Mouse (Mus musculus) CH12.LX (cell line): ENCODE data around the gene Ttll11. TPM values are rescaled to one million over a fixed set of nuclear protein-coding genes. Genes with fewer than 3 reads are reported as not detected.

Source experiments
- DNase-seq: peaks from one replicate; pipeline ENCODE4 v3.0.0-alpha.2; 2013; ENCODE audit errors: extremely low read depth
- H3K27ac ChIP-seq: 2 replicates; pipeline ENCODE4 v1.5.1; 2012; ENCODE audit warnings: low read depth, mild to moderate bottlenecking, control low read depth, moderate library complexity; ENCODE audit not compliant: insufficient read depth
- H3K27me3 ChIP-seq: replicated peaks from 2 replicates; pipeline ENCODE3; 2012; ENCODE audit warnings: inconsistent platforms
- H3K36me3 ChIP-seq, 2 experiments: replicated peaks in 1 of 2; 2 replicates each; pipeline versions ENCODE3 to v1.6.1; 2012; ENCODE audit warnings: inconsistent platforms in 1 of 2, low read length in 1 of 2, mild to moderate bottlenecking in 1 of 2, mixed read lengths in 1 of 2, moderate library complexity in 1 of 2; ENCODE audit not compliant: control insufficient read depth in 1 of 2, insufficient read depth in 1 of 2
- H3K4me1 ChIP-seq, 2 experiments: 2 replicates each; pipeline ENCODE4 v1.6.1; 2012; ENCODE audit warnings: inconsistent platforms in 1 of 2, moderate library complexity in 1 of 2; ENCODE audit not compliant: insufficient read depth in 2 of 2, control insufficient read depth in 1 of 2
- H3K4me2 ChIP-seq: 2 replicates; pipeline ENCODE4 v1.6.1; 2012; ENCODE audit warnings: low read depth, mild to moderate bottlenecking, control low read depth; ENCODE audit not compliant: poor library complexity, insufficient read depth, severe bottlenecking
- H3K4me3 ChIP-seq, 3 experiments: fragments of 150-350 bp in 1 of 3; sonication (generic) in 1 of 3; replicated peaks in 1 of 3; 2 replicates each; pipeline versions ENCODE3 to v1.5.1; 2011 to 2012; ENCODE audit warnings: low read depth in 2 of 3, low read length in 2 of 3, mild to moderate bottlenecking in 2 of 3, moderate library complexity in 2 of 3, control low read depth in 1 of 3, improper control_type of control experiment in 1 of 3, inconsistent platforms in 1 of 3, mixed read lengths in 1 of 3; ENCODE audit not compliant: poor library complexity in 1 of 3
- H3K79me2 ChIP-seq: replicated peaks from 2 replicates; pipeline ENCODE4 v1.6.1; 2012; ENCODE audit warnings: mild to moderate bottlenecking, moderate library complexity; ENCODE audit not compliant: control insufficient read depth, poor library complexity, insufficient read depth, severe bottlenecking; ENCODE audit errors: extremely low read depth
- H3K9ac ChIP-seq: 2 replicates; pipeline ENCODE4 v1.6.1; 2012; ENCODE audit warnings: low read depth, mild to moderate bottlenecking, control low read depth, moderate library complexity; ENCODE audit not compliant: insufficient read depth
- H3K9me3 ChIP-seq: replicated peaks from 2 replicates; pipeline ENCODE3; 2012; ENCODE audit warnings: low read length, inconsistent platforms, mixed read lengths
- BHLHE40 ChIP-seq: IDR thresholded peaks from 2 replicates; pipeline ENCODE4 v1.6.1; 2011; ENCODE audit warnings: mild to moderate bottlenecking, low read depth, low read length, improper control_type of control experiment
- CHD1 ChIP-seq: IDR thresholded peaks from 2 replicates; pipeline ENCODE4 v1.6.1; 2012; ENCODE audit warnings: low read depth, low read length, improper control_type of control experiment, inconsistent platforms
- E2F4 ChIP-seq: IDR thresholded peaks from 2 replicates; pipeline ENCODE4 v1.6.1; 2011; ENCODE audit warnings: low read depth, low read length, improper control_type of control experiment; ENCODE audit not compliant: insufficient replicate concordance
- ELF1 ChIP-seq: IDR thresholded peaks from 2 replicates; pipeline ENCODE4 v1.6.1; 2014; ENCODE audit warnings: low read depth, mild to moderate bottlenecking, inconsistent platforms, low read length, improper control_type of control experiment
- EP300 ChIP-seq: IDR thresholded peaks from 2 replicates; pipeline ENCODE4 v1.6.1; 2011; ENCODE audit warnings: low read length, improper control_type of control experiment
- IRF4 ChIP-seq: IDR thresholded peaks from 2 replicates; pipeline ENCODE4 v1.6.1; 2014; ENCODE audit warnings: low read depth, mild to moderate bottlenecking, inconsistent platforms, low read length, improper control_type of control experiment
- JUN ChIP-seq: IDR thresholded peaks from 2 replicates; pipeline ENCODE4 v1.6.1; 2011; ENCODE audit warnings: low read depth, mild to moderate bottlenecking, low read length, improper control_type of control experiment, moderate library complexity; ENCODE audit not compliant: insufficient read depth
- KAT2A ChIP-seq: IDR thresholded peaks from 2 replicates; pipeline ENCODE4 v1.6.1; 2012; ENCODE audit warnings: low read length, improper control_type of control experiment, inconsistent platforms; ENCODE audit not compliant: insufficient replicate concordance
- MAFK ChIP-seq: IDR thresholded peaks from 2 replicates; pipeline ENCODE4 v1.6.1; 2011; ENCODE audit warnings: low read length, improper control_type of control experiment; ENCODE audit not compliant: insufficient replicate concordance
- MAZ ChIP-seq: IDR thresholded peaks from 2 replicates; pipeline ENCODE4 v1.6.1; 2012; ENCODE audit warnings: low read depth, mild to moderate bottlenecking, inconsistent platforms, low read length, improper control_type of control experiment, moderate library complexity
- MEF2A ChIP-seq: IDR thresholded peaks from 2 replicates; pipeline ENCODE4 v1.6.1; 2014; ENCODE audit warnings: low read depth, mild to moderate bottlenecking, inconsistent platforms, low read length, improper control_type of control experiment, borderline replicate concordance
- MYC ChIP-seq: IDR thresholded peaks from 2 replicates; pipeline ENCODE4 v1.6.1; 2011; ENCODE audit warnings: low read depth, mild to moderate bottlenecking, improper control_type of control experiment, low read length
- NRF1 ChIP-seq: IDR thresholded peaks from 2 replicates; pipeline ENCODE4 v1.6.1; 2014; ENCODE audit warnings: low read depth, mild to moderate bottlenecking, inconsistent platforms, low read length, improper control_type of control experiment, moderate library complexity
- POLR2A ChIP-seq: IDR thresholded peaks from 2 replicates; pipeline ENCODE4 v1.6.1; 2011; ENCODE audit warnings: low read depth, mild to moderate bottlenecking, improper control_type of control experiment, low read length
- RCOR1 ChIP-seq: conservative IDR thresholded peaks from 2 replicates; pipeline ENCODE4 v1.6.1; 2012; ENCODE audit warnings: low read depth, mild to moderate bottlenecking, inconsistent platforms, low read length, improper control_type of control experiment
- SIN3A ChIP-seq: IDR thresholded peaks from 2 replicates; pipeline ENCODE4 v1.6.1; 2012; ENCODE audit warnings: low read length, improper control_type of control experiment, inconsistent platforms
- SMC3 ChIP-seq: IDR thresholded peaks from 2 replicates; pipeline ENCODE4 v1.6.1; 2011; ENCODE audit warnings: low read depth, low read length, improper control_type of control experiment
- TCF12 ChIP-seq: IDR thresholded peaks from 2 replicates; pipeline ENCODE4 v1.6.1; 2014; ENCODE audit warnings: low read depth, mild to moderate bottlenecking, inconsistent platforms, low read length, improper control_type of control experiment
- USF2 ChIP-seq: conservative IDR thresholded peaks from 2 replicates; pipeline ENCODE4 v1.6.1; 2011; ENCODE audit warnings: low read depth, low read length, improper control_type of control experiment
- dilution Hi-C: fragments of 300-500 bp; cut with MboI; formaldehyde crosslinking; loops from 2 replicates; pipeline ENCODE4 v1.14.3; 2020; ENCODE audit warnings: low sequenced_read_pairs; ENCODE audit not compliant: extremely low pct_unique_long_range_greater_than_20kb, extremely low pct_ligation_motif_present
- in situ Hi-C: fragments of 300-500 bp; cut with MboI; formaldehyde crosslinking; loops from 3 replicates; pipeline ENCODE4 v1.14.3; 2019; ENCODE audit warnings: low sequenced_read_pairs, low pct_ligation_motif_present, low pct_unique_long_range_greater_than_20kb, mixed read lengths
- polyA plus RNA-seq: library from polyadenylated mRNA; unstranded; fragments of >175 nt; gene quantifications from 2 replicates; pipeline ENCODE4 v1.2.1, GENCODE M21; 2012; ENCODE audit warnings: low read depth; ENCODE audit not compliant: insufficient read length
- total RNA-seq, 2 experiments: library from RNA; depleted of rRNA; stranded (reverse); fragments of 300-350 nt in 1 of 2; fragments of >200 nt in 1 of 2; gene quantifications; 2 replicates each; pipeline ENCODE4 v1.2.3; 2012 to 2014

The Ttll11 gene
- total and polyA plus RNA-seq, 3 experiments, result 0.04 to 0.31 (median 0.11) TPM

- TF ChIP-seq MAFK (no peak), SIN3A (no peak), MYC (no peak)
- in situ Hi-C loops (no loop called here), dilution Hi-C loops (no loop called here)
- Histone ChIP-seq H3K4me3 (no peak overlapping the region), H3K79me2 (no peaks in the 10 kb centered on the region), H3K27ac (no peak overlapping the region), H3K4me1 (peaks cover 6 to 23% of the 10 kb centered on the region in 2 experiments), H3K4me2 (no peak overlapping the region), H3K9ac (no peak overlapping the region), H3K27me3 (peaks cover 16% of the 10 kb centered on the region), H3K36me3 (no peaks in the 10 kb centered on the region), H3K9me3 (peaks cover 4% of the 10 kb centered on the region)
- no peak for DNase-seq
These were observed 18.7 kb upstream of the Ttll11 start for GRCm38 (mm10) chr2:35998416-35998815.

GRCm38 (mm10) chr2:35996753-35997152 lies 17.0 kb upstream of the Ttll11 start:
- H3K4me1 ChIP-seq, result peaks cover 6 to 23% of the 10 kb centered on the region in 2 experiments
- in situ Hi-C loops, result no loop called here
- no peaks in the 10 kb centered on the region for H3K36me3 ChIP-seq
- dilution Hi-C loops, result no loop called here
- H3K9ac ChIP-seq, result no peak overlapping the region
- peaks cover 4% of the 10 kb centered on the region for H3K9me3 ChIP-seq
- H3K27ac ChIP-seq, result no peak overlapping the region
- DNase-seq, result no peak
- no peak for TF ChIP-seq EP300
- 0 out of 2 replicates have a peak, but pooled peaks have one; percentile 6 for TF ChIP-seq MAFK
- peak; percentile 10; the same call in 1 of the 2 replicates for TF ChIP-seq BHLHE40
- no peak for TF ChIP-seq TCF12
- peaks cover 10% of the 10 kb centered on the region for H3K27me3 ChIP-seq
- H3K4me3 ChIP-seq, result no peak overlapping the region
- no peaks in the 10 kb centered on the region for H3K79me2 ChIP-seq
- H3K4me2 ChIP-seq, result no peak overlapping the region

- Histone ChIP-seq H3K4me3 (no peak overlapping the region), H3K9ac (no peak overlapping the region), H3K27ac (no peak overlapping the region), H3K27me3 (peaks cover 33% of the 10 kb centered on the region), H3K9me3 (peaks cover 4% of the 10 kb centered on the region), H3K4me2 (no peak overlapping the region), H3K79me2 (no peaks in the 10 kb centered on the region), H3K4me1 (peaks cover 6 to 17% of the 10 kb centered on the region in 2 experiments), H3K36me3 (no peaks in the 10 kb centered on the region)
- TF ChIP-seq NRF1 (no peak), SMC3 (no peak), MAZ (no peak), KAT2A (no peak), JUN (no peak), E2F4 (no peak), USF2 (no peak), ELF1 (no peak), IRF4 (no peak), RCOR1 (no peak), EP300 (no peak), MEF2A (no peak), CHD1 (no peak), POLR2A (no peak)
- DNase-seq, result no peak
- dilution Hi-C loops, result no loop called here
- in situ Hi-C loops, result no loop called here
These were observed 14.6 kb upstream of the Ttll11 start for GRCm38 (mm10) chr2:35994303-35994702.
